Mouse (Mus musculus) stomach, postnatal 0 days (tissue): ENCODE data around the gene Zfp36l1.

Source experiments
- CTCF ChIP-seq: IDR thresholded peaks from 2 replicates; pipeline ENCODE4 v1.5.1; 2016; ENCODE audit warnings: antibody characterized with exemption, low read depth, mild to moderate bottlenecking, moderate library complexity
- EP300 ChIP-seq: optimal IDR thresholded peaks from 2 replicates; pipeline ENCODE3; 2016; ENCODE audit warnings: antibody characterized with exemption

- TF ChIP-seq CTCF (no peak), EP300 (no peak)
These were observed 24.9 kb upstream of the Zfp36l1 start for GRCm38 (mm10) chr12:80137744-80138143.
